Mouse (Mus musculus) forebrain, embryonic 11.5 days (tissue): ENCODE results near the gene Oser1. TPM values are rescaled to one million over a fixed set of nuclear protein-coding genes. Genes with fewer than 3 reads are reported as not detected.

Experiments used
- ATAC-seq: fragments of 200-750 bp; cut with Nextera tagmentation; replicated peaks from 2 replicates; pipeline ENCODE4 v1.8.0; 2017; ENCODE audit warnings: moderate TSS enrichment; ENCODE audit not compliant: low FRiP score
- DNase-seq: peaks from one replicate; pipeline ENCODE4 v3.0.0-alpha.2; 2017; ENCODE audit warnings: low spot score
- H3K27ac ChIP-seq: fragments of 300-500 bp; sonication (generic); 2 replicates; pipeline ENCODE4 v1.5.1; 2014; ENCODE audit warnings: low read depth, low read length
- H3K27me3 ChIP-seq: fragments of 300-500 bp; sonication (generic); 2 replicates; pipeline ENCODE4 v1.6.1; 2014; ENCODE audit warnings: mild to moderate bottlenecking, low read length, mixed read lengths; ENCODE audit not compliant: control insufficient read depth, insufficient read depth
- H3K36me3 ChIP-seq: fragments of 300-500 bp; sonication (generic); 2 replicates; pipeline ENCODE4 v1.6.1; 2014; ENCODE audit warnings: mild to moderate bottlenecking, low read length, moderate library complexity, mixed read lengths; ENCODE audit not compliant: control insufficient read depth, insufficient read depth
- H3K4me1 ChIP-seq: fragments of 300-500 bp; sonication (generic); replicated peaks from 2 replicates; pipeline ENCODE4 v1.6.1; 2014; ENCODE audit warnings: low read length, mixed read lengths; ENCODE audit not compliant: control insufficient read depth, insufficient read depth
- H3K4me2 ChIP-seq: fragments of 300-500 bp; sonication (generic); 2 replicates; pipeline ENCODE4 v1.6.1; 2014; ENCODE audit warnings: low read depth, mild to moderate bottlenecking, low read length, moderate library complexity, mixed read lengths; ENCODE audit not compliant: severe bottlenecking
- H3K4me3 ChIP-seq: fragments of 300-500 bp; sonication (generic); 2 replicates; pipeline ENCODE4 v1.5.1; 2014; ENCODE audit warnings: low read depth, low read length
- H3K9ac ChIP-seq: fragments of 300-500 bp; sonication (generic); 2 replicates; pipeline ENCODE4 v1.6.1; 2014; ENCODE audit warnings: low read length
- H3K9me3 ChIP-seq: fragments of 300-500 bp; sonication (generic); 2 replicates; pipeline ENCODE4 v1.6.1; 2016; ENCODE audit warnings: low read length, mixed read lengths; ENCODE audit not compliant: control insufficient read depth
- WGBS: fragments of 180-500 bp; shearing (Covaris S2); extraction: QIAGEN DNeasy Blood & Tissue Kit; methylation state at CpG from one replicate; pipeline ENCODE4 v1.1.7; 2014; 5-methylcytosine and 5-hydroxymethylcytosine counted together
- polyA plus RNA-seq: library from polyadenylated mRNA; unstranded; fragments of >200 nt; fragmentation: Nextera tagmentation; extraction: Ambion mirVana; gene quantifications from 2 replicates; pipeline ENCODE4 v1.2.1, GENCODE M21; 2014

Gene Oser1
- polyA plus RNA-seq, 1 experiment from 2014 or later = 85.5 TPM

DNA sequence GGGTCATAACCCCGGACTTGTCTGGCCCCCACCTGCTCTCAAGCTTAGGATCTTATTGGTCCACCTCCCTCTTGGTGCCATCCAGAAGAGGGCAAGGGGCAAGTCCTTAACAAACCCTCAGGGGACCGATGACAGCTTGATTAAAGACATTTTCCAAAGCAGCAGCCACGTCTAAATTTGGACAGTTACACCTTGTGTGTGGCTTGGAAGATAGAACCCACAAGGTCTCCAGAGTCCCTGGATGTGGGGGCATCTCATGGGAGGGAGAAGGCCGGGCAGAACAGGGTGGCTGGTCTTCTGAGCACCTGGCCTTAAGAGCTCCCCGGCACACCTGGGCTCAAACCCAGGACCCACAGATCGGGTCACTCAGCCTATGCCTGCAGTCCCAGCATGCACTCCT, 30.5 kb downstream of the Oser1 start:
- Histone ChIP-seq H3K9me3 (no peaks in the 10 kb centered on the region), H3K9ac (no peak overlapping the region), H3K27ac (no peak overlapping the region), H3K36me3 (no peaks in the 10 kb centered on the region), H3K4me1 (peaks cover 7% of the 10 kb centered on the region; the same call in 1 of the 2 replicates), H3K4me3 (no peak overlapping the region), H3K27me3 (no peaks in the 10 kb centered on the region), H3K4me2 (no peak overlapping the region)
- ATAC-seq (no peak), DNase-seq (no peak)
- 81% methylated on average over 6 of the region's 6 CpGs for WGBS

- WGBS = 92% methylated on average over 10 of the region's 10 CpGs
- Histone ChIP-seq H3K4me1 (peaks cover 6% of the 10 kb centered on the region; the same call in 1 of the 2 replicates), H3K9me3 (no peaks in the 10 kb centered on the region), H3K27ac (no peak overlapping the region), H3K27me3 (no peaks in the 10 kb centered on the region), H3K36me3 (no peaks in the 10 kb centered on the region), H3K9ac (no peak overlapping the region), H3K4me2 (no peak overlapping the region), H3K4me3 (no peak overlapping the region)
- ATAC-seq (no peak), DNase-seq (no peak)
Measured at GRCm38 (mm10) chr2:163393241-163393640, 31.3 kb downstream of the Oser1 start.

DNA sequence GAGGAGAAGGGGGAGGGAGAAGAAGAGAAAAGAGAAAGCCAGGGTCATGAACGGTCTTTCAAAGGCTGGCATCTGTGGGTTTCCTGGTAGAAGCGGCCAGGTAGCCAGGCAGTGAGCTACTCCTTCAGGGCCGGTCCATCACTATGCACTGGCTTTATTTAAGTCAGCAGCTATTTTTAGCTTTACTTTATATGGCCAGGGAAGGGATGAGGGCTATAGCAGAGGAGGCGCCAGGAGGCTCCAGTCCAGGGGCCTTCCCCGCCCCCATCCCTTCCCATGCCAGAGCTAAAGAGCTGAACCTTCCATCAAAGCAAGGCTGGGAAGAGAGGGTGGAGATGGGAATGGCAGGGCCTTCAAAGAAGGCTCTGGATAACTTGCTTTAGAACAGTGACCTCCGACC, 32.1 kb downstream of the Oser1 start:
- Histone ChIP-seq H3K4me1 (peaks cover under 1% of the 10 kb centered on the region; the same call in 1 of the 2 replicates), H3K9me3 (no peaks in the 10 kb centered on the region), H3K27ac (no peak overlapping the region), H3K27me3 (no peaks in the 10 kb centered on the region), H3K9ac (no peak overlapping the region), H3K36me3 (no peaks in the 10 kb centered on the region), H3K4me3 (no peak overlapping the region), H3K4me2 (no peak overlapping the region)
- no peak for DNase-seq
- ATAC-seq = no peak
- 76% methylated on average over 6 of the region's 6 CpGs for WGBS

- Histone ChIP-seq H3K4me2 (no peak overlapping the region), H3K27me3 (no peaks in the 10 kb centered on the region), H3K4me1 (no peaks in the 10 kb centered on the region), H3K4me3 (no peak overlapping the region), H3K9me3 (no peaks in the 10 kb centered on the region), H3K36me3 (no peaks in the 10 kb centered on the region), H3K9ac (no peak overlapping the region), H3K27ac (no peak overlapping the region)
- DNase-seq = no peak
- WGBS = 82% methylated on average over 15 of the region's 15 CpGs
- no peak for ATAC-seq
Measured at GRCm38 (mm10) chr2:163386423-163387190, 37.9 kb downstream of the Oser1 start.

DNA sequence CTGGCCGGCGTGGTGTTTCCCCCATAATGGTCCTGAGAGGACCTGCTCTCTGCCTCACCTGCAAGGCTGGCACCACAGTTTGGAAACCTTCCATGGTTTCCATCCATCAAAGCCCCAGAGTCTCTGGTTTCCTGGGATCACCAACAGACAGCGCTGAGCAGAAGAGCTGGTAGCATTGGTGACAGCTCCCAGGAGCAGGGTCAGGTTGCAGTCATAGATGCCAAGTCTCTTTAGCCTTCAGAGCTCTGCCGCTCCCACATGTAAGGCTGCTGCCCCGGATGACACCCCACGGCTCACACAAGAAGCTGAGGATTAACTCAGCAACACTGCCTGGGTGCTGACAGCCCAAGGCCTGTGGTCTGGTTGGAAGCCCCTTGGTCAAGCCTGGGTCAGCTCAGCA, 39.4 kb downstream of the Oser1 start:
- Histone ChIP-seq H3K36me3 (no peaks in the 10 kb centered on the region), H3K4me2 (no peak overlapping the region), H3K4me1 (no peaks in the 10 kb centered on the region), H3K4me3 (no peak overlapping the region), H3K9ac (no peak overlapping the region), H3K27ac (no peak overlapping the region), H3K9me3 (no peaks in the 10 kb centered on the region), H3K27me3 (no peaks in the 10 kb centered on the region)
- DNase-seq (no peak), ATAC-seq (no peak)
- 91% methylated on average over 6 of the region's 6 CpGs for WGBS

DNA sequence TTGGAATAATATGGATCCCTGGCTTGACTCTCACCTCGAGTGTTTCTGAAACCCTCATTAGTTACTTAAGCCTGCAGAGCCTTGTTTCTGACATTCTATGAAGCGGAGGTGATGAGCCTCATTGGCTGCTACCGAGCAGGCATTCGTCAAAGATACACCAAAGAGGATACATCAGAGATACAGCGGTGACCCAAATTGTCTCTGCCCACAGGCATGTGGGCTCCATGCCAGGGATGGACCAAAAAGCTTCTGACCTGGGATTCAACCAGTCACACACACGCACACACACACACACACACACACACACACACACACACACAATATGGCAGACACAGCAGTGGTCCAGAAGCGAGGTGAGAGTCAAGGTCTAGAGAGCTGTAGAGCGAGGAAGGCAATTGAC, 43.3 kb downstream of the Oser1 start:
- no peaks in the 10 kb centered on the region for H3K4me1 ChIP-seq
- 84% methylated on average over 8 of the region's 8 CpGs for WGBS
- H3K27ac ChIP-seq = no peak overlapping the region
- DNase-seq (no peak), ATAC-seq (no peak)
- no peak overlapping the region for H3K4me2 ChIP-seq
- peaks cover 1% of the 10 kb centered on the region for H3K27me3 ChIP-seq
- no peaks in the 10 kb centered on the region for H3K9me3 ChIP-seq
- no peak overlapping the region for H3K9ac ChIP-seq
- no peaks in the 10 kb centered on the region for H3K36me3 ChIP-seq
- no peak overlapping the region for H3K4me3 ChIP-seq

DNA sequence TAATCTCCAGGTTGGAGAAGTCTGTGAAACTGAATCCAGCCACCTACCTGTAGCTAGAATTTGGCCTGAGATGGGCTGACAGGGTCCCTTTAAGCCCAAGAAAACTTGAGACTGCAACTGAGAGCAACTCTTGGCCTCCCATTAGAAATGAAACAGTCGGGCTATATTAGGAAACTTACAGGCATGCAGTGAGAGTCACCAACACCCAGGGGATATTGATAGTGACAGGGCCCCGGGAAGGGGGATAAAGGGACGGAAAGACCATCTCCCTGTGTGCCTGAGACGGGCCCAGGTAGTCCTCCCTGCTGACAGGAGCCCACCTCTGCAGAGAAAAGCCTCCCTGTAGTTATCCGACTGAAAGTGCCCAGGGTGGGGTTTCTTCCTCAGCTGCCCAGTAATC, 45.1 kb downstream of the Oser1 start:
- Histone ChIP-seq H3K27ac (no peak overlapping the region), H3K9ac (no peak overlapping the region), H3K9me3 (no peaks in the 10 kb centered on the region), H3K4me2 (no peak overlapping the region), H3K4me3 (no peak overlapping the region), H3K36me3 (no peaks in the 10 kb centered on the region), H3K27me3 (peaks cover 15% of the 10 kb centered on the region), H3K4me1 (no peaks in the 10 kb centered on the region)
- 82% methylated on average over 5 of the region's 5 CpGs for WGBS
- ATAC-seq (no peak), DNase-seq (no peak)

- H3K9me3 ChIP-seq = no peaks in the 10 kb centered on the region
- ATAC-seq (no peak), DNase-seq (no peak)
- peaks cover 15% of the 10 kb centered on the region for H3K27me3 ChIP-seq
- no peaks in the 10 kb centered on the region for H3K4me1 ChIP-seq
- H3K4me3 ChIP-seq = no peak overlapping the region
- no peak overlapping the region for H3K4me2 ChIP-seq
- H3K27ac ChIP-seq = no peak overlapping the region
- H3K9ac ChIP-seq = no peak overlapping the region
- 31% methylated on average over 33 of the region's 33 CpGs for WGBS
- H3K36me3 ChIP-seq = no peaks in the 10 kb centered on the region
Measured at GRCm38 (mm10) chr2:163376082-163376481, 48.4 kb downstream of the Oser1 start.

DNA sequence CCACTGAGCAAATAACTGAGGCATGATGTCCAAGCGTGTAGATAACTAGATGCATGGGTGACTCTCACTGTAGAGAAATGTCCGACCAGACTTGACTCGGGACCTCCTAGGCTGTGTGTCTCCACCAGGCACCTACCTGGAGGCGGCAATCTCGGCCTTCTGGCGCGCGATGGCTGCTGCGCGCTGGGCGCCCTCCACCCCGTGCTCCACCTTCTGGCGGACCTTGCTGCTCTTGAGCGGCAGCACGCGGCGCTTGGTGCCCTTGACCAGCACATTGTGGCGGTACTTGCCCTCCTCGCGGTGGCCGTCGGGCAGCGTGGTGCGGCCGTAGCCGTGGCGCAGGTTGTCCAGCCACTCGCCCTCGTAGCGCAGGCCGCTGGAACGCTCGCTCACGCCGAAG, 49.0 kb downstream of the Oser1 start:
- WGBS = 35% methylated on average over 35 of the region's 35 CpGs
- Histone ChIP-seq H3K27me3 (peaks cover 15% of the 10 kb centered on the region), H3K4me3 (no peak overlapping the region), H3K4me1 (no peaks in the 10 kb centered on the region), H3K9ac (no peak overlapping the region), H3K9me3 (no peaks in the 10 kb centered on the region), H3K27ac (no peak overlapping the region), H3K4me2 (no peak overlapping the region), H3K36me3 (no peaks in the 10 kb centered on the region)
- DNase-seq (no peak), ATAC-seq (no peak)
